Mouse (Mus musculus) heart, embryonic 16.5 days (tissue): ENCODE data around the gene Sh3rf1. TPM values are rescaled to one million over a fixed set of nuclear protein-coding genes. Genes with fewer than 3 reads are reported as not detected.

Experiments used
- ATAC-seq: fragments of 200-750 bp; cut with Nextera tagmentation; replicated peaks from 2 replicates; pipeline ENCODE4 v1.8.0; 2017; ENCODE audit warnings: moderate number of reproducible peaks; ENCODE audit not compliant: insufficient read depth, low FRiP score; ENCODE audit errors: extremely low read depth
- H3K27ac ChIP-seq: fragments of 300-500 bp; sonication (generic); 2 replicates; pipeline ENCODE4 v1.5.1; 2014; ENCODE audit warnings: mild to moderate bottlenecking, low read length, control low read depth, moderate library complexity
- H3K27me3 ChIP-seq: fragments of 300-500 bp; sonication (generic); 2 replicates; pipeline ENCODE4 v1.6.1; 2014; ENCODE audit warnings: low read length, mixed read lengths; ENCODE audit not compliant: control insufficient read depth, insufficient read depth
- H3K36me3 ChIP-seq: fragments of 300-500 bp; sonication (generic); 2 replicates; pipeline ENCODE4 v1.6.1; 2014; ENCODE audit not compliant: control insufficient read depth, insufficient read depth
- H3K4me1 ChIP-seq: fragments of 300-500 bp; sonication (generic); 2 replicates; pipeline ENCODE4 v1.6.1; 2014; ENCODE audit warnings: low read length, mixed read lengths; ENCODE audit not compliant: control insufficient read depth, insufficient read depth
- H3K4me2 ChIP-seq: fragments of 300-500 bp; sonication (generic); 2 replicates; pipeline ENCODE4 v1.6.1; 2014; ENCODE audit warnings: low read depth, mild to moderate bottlenecking, control low read depth, low read length
- H3K4me3 ChIP-seq: fragments of 300-500 bp; sonication (generic); 2 replicates; pipeline ENCODE4 v1.5.1; 2014; ENCODE audit warnings: mild to moderate bottlenecking, control low read depth, low read length
- H3K9ac ChIP-seq: fragments of 300-500 bp; sonication (generic); 2 replicates; pipeline ENCODE4 v1.6.1; 2014; ENCODE audit warnings: low read length, control low read depth
- H3K9me3 ChIP-seq: fragments of 300-500 bp; sonication (generic); replicated peaks from 2 replicates; pipeline ENCODE4 v1.6.1; 2016; ENCODE audit warnings: low read length; ENCODE audit not compliant: control insufficient read depth
- WGBS: fragments of 180-500 bp; shearing (Covaris S2); extraction: QIAGEN DNeasy Blood & Tissue Kit; methylation state at CpG from one replicate; pipeline ENCODE4 v1.1.7; 2014; 5-methylcytosine and 5-hydroxymethylcytosine counted together
- polyA plus RNA-seq: library from polyadenylated mRNA; unstranded; fragments of >200 nt; fragmentation: Nextera tagmentation; extraction: Ambion mirVana; gene quantifications from 2 replicates; pipeline ENCODE4 v1.2.1, GENCODE M21; 2015

Gene Sh3rf1
- polyA plus RNA-seq, 1 experiment from 2014 or later: 5.3 TPM

DNA sequence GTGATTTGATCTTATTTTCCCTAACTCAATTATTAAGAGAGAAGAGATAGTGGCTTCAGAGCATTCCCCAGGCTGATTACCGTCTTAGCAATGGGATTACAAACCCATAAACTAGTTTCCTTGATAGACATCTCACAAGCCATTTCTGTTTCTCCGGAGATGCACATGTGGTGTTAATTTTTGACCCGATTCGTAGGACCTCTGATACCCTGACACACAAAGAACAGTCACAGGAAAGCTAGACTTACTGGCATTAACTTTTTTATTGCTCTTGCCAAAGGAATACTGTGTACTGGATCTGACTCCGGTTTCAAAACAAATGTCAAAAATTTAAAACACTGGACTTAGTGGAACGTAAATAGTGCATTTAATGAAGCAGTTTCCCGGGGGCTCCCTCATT, 62.2 kb downstream of the Sh3rf1 start:
- no peak overlapping the region for H3K4me2 ChIP-seq
- ATAC-seq: no peak
- H3K27me3 ChIP-seq: no peaks in the 10 kb centered on the region

DNA sequence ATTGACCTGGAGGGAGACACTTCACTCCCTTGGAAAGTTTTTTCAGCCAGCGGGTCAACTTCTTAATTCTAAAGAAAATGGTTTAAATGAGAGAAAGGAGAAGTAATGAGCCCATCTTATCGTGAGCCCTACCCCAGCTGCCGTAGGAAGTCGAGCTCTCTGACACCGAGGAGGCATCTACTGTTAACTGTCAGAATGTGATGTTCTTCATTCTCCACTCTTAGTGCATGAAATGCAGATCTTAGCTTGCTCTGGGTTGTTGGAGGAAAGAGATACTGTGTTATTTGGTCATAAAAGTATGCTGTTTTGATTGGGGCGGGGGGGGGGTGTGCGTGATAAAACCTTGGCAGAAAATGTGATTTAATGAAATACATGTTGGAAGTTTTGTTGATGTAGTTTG, 62.7 kb downstream of the Sh3rf1 start:
- 69% methylated on average over 7 of the region's 7 CpGs for WGBS
- no peak overlapping the region for H3K27ac ChIP-seq
- no peak overlapping the region for H3K9ac ChIP-seq
- no peak overlapping the region for H3K4me2 ChIP-seq
- no peaks in the 10 kb centered on the region for H3K36me3 ChIP-seq
- H3K27me3 ChIP-seq: no peaks in the 10 kb centered on the region
- H3K4me3 ChIP-seq: no peak overlapping the region
- H3K9me3 ChIP-seq: no peaks in the 10 kb centered on the region
- H3K4me1 ChIP-seq: peaks cover 29% of the 10 kb centered on the region
- no peak for ATAC-seq

More for the DNA sequence above, 62.2 kb downstream of the Sh3rf1 start:
- Histone ChIP-seq H3K4me1 (peaks cover 29% of the 10 kb centered on the region), H3K27ac (no peak overlapping the region), H3K9ac (no peak overlapping the region), H3K36me3 (no peaks in the 10 kb centered on the region), H3K9me3 (no peaks in the 10 kb centered on the region), H3K4me3 (no peak overlapping the region)
- 74% methylated on average over 7 of the region's 7 CpGs for WGBS

GRCm38 (mm10) chr8:61286795-61287385, 63.2 kb downstream of the Sh3rf1 start:
- no peak for ATAC-seq
- Histone ChIP-seq H3K4me2 (no peak overlapping the region), H3K9ac (no peak overlapping the region), H3K4me1 (peaks cover 29% of the 10 kb centered on the region), H3K9me3 (no peaks in the 10 kb centered on the region), H3K27ac (no peak overlapping the region), H3K36me3 (no peaks in the 10 kb centered on the region), H3K4me3 (no peak overlapping the region), H3K27me3 (no peaks in the 10 kb centered on the region)
- 76% methylated on average over 14 of the region's 14 CpGs for WGBS

GRCm38 (mm10) chr8:61288006-61288566, 64.4 kb downstream of the Sh3rf1 start:
- H3K27me3 ChIP-seq: no peaks in the 10 kb centered on the region
- H3K4me1 ChIP-seq: peaks cover 20% of the 10 kb centered on the region
- peak overlapping the region; percentile 28; the same call in 1 of the 2 replicates for H3K27ac ChIP-seq
- H3K9me3 ChIP-seq: no peaks in the 10 kb centered on the region
- no peaks in the 10 kb centered on the region for H3K36me3 ChIP-seq
- 60% methylated on average over 11 of the region's 11 CpGs for WGBS
- no peak for ATAC-seq
- no peak overlapping the region for H3K4me3 ChIP-seq
- H3K4me2 ChIP-seq: no peak overlapping the region
- no peak overlapping the region for H3K9ac ChIP-seq

GRCm38 (mm10) chr8:61288676-61289075, 65.0 kb downstream of the Sh3rf1 start:
- no peaks in the 10 kb centered on the region for H3K9me3 ChIP-seq
- no peak overlapping the region for H3K9ac ChIP-seq
- peak overlapping the region; percentile 28; the same call in 1 of the 2 replicates for H3K27ac ChIP-seq
- no peaks in the 10 kb centered on the region for H3K36me3 ChIP-seq
- H3K4me2 ChIP-seq: no peak overlapping the region
- H3K4me1 ChIP-seq: peaks cover 14% of the 10 kb centered on the region
- H3K27me3 ChIP-seq: no peaks in the 10 kb centered on the region
- H3K4me3 ChIP-seq: no peak overlapping the region
- WGBS: 39% methylated on average over 7 of the region's 7 CpGs
- no peak for ATAC-seq

DNA sequence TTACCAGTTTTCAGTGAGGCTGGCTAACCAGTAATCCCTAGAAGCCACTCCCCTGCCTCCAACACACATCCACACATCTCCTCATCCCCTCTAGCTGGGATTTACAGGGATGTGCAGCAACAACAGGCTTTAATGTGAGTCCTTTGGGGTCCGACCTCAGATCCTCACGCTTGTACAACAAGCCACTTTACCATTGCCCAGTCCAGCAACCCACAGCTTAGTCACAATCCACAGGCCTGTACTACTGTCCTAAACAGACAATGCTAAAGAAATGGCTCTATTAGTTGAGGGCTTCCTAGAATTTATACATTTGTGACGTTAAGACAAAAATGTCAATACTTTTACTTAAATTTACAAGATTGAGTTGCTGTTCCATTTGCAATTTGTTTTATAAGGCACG, 71.4 kb downstream of the Sh3rf1 start:
- Histone ChIP-seq H3K9me3 (no peaks in the 10 kb centered on the region), H3K4me2 (no peak overlapping the region), H3K27ac (no peak overlapping the region), H3K36me3 (no peaks in the 10 kb centered on the region), H3K4me3 (no peak overlapping the region), H3K9ac (no peak overlapping the region), H3K4me1 (no peaks in the 10 kb centered on the region), H3K27me3 (no peaks in the 10 kb centered on the region)
- WGBS: 92% methylated on average over 4 of the region's 4 CpGs
- ATAC-seq: no peak

DNA sequence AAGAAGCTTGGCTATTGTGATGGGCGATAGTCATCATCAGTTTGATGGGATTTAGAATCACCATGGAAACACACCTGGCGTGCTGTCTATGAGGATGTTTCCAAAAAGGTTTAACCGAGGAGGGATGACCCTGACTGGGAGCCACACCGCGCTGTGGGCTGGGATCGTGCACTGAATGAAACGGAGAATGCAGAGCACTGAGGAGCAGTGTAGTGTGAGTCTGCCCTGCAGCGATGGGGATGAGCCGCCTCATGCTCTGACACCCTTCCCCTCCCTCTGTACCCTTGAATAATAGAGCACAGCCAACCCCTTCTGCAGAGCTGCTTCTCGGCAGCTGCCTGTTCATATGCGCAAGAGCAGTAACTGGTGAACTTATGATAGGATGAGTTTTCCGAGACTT, 71.8 kb downstream of the Sh3rf1 start:
- no peaks in the 10 kb centered on the region for H3K27me3 ChIP-seq
- H3K9me3 ChIP-seq: no peaks in the 10 kb centered on the region
- no peak overlapping the region for H3K9ac ChIP-seq
- no peaks in the 10 kb centered on the region for H3K36me3 ChIP-seq
- H3K4me3 ChIP-seq: no peak overlapping the region
- ATAC-seq: no peak
- H3K27ac ChIP-seq: no peak overlapping the region
- no peak overlapping the region for H3K4me2 ChIP-seq
- H3K4me1 ChIP-seq: no peaks in the 10 kb centered on the region
- WGBS: 73% methylated on average over 12 of the region's 12 CpGs

GRCm38 (mm10) chr8:61298828-61299227, 75.2 kb downstream of the Sh3rf1 start:
- Histone ChIP-seq H3K4me3 (no peak overlapping the region), H3K4me2 (no peak overlapping the region), H3K36me3 (no peaks in the 10 kb centered on the region), H3K4me1 (no peaks in the 10 kb centered on the region), H3K9ac (no peak overlapping the region), H3K27ac (no peak overlapping the region), H3K27me3 (no peaks in the 10 kb centered on the region), H3K9me3 (no peaks in the 10 kb centered on the region; the same call in 1 of the 2 replicates)
- no peak for ATAC-seq
- WGBS: 73% methylated on average over 4 of the region's 4 CpGs

DNA sequence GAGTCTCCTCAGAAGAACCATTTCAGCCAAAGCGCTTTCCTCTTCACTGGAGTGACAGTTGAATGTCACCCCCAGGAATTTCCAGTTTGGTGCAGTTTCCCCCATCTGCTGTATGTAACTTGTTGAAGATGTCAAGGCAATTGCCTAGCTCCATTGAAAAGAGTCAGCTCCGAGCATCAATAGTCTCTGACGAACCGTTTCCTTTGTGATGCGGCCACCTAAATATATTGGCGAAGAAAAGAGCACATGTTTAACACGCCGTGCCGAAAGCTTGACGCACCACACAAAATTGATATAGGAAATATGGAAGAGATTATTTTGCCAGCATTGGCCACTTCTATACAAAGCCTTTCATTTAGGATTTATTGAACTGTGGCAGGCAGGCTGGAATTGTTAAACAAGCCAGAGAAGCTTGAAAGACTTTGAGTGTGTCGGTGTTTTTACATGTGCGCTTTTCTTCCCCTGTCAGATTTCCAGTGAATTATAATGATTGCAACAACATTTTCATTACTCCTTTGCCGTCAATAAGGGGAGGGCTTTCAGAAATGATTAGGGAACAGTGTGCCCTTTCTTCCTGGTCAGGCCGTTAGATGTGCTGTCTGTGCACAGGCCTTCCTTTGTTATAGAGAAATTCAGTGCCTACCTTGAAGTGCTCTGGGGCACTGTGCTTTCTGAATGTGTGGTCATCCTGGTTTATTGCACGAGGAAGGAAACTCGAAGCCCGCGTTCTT, 77.8 kb downstream of the Sh3rf1 start:
- WGBS: 85% methylated on average over 18 of the region's 18 CpGs
- Histone ChIP-seq H3K4me2 (no peak overlapping the region), H3K27ac (no peak overlapping the region), H3K9ac (no peak overlapping the region), H3K9me3 (no peaks in the 10 kb centered on the region; the same call in 1 of the 2 replicates), H3K4me1 (no peaks in the 10 kb centered on the region), H3K4me3 (no peak overlapping the region), H3K27me3 (no peaks in the 10 kb centered on the region), H3K36me3 (no peaks in the 10 kb centered on the region)
- no peak for ATAC-seq
